Mouse (Mus musculus): Measurements from ENCODE around the gene Pon1. TPM values are rescaled to one million over a fixed set of nuclear protein-coding genes. Genes with fewer than 3 reads are reported as not detected.
"Not testable (repeated sequence)": the region's sequence is repeated elsewhere in the genome, so short reads cannot be mapped to it uniquely, and the experiment has no call there.

Gene Pon1
- 0.14 and 0.22 TPM in 2 replicates for polyA plus RNA-seq (2015; fragmentation: Nextera tagmentation; extraction: Ambion mirVana)

GRCm38 (mm10) chr6:5193693-5194092, at the start of gene Pon1:
TSS of gene Pon1 (minus strand) at chr6:5193946.
- no peaks in the 10 kb centered on the region for H3K4me1 ChIP-seq (ENCODE audit: control insufficient read depth, insufficient read depth, low read length)
- ATAC-seq = no peak
- no peaks in the 10 kb centered on the region for H3K9me3 ChIP-seq (replicated peaks; ENCODE audit: control insufficient read depth, low read length, poor library complexity, severe bottlenecking)
- no peak within 1 kb of the TSS for H3K4me2 ChIP-seq (ENCODE audit: low read length)
- H3K36me3 ChIP-seq (ENCODE audit: control insufficient read depth, insufficient read depth, low read length) = no peaks in the 10 kb centered on the region
- 36% methylated on average over 5 of the region's 5 CpGs for WGBS
- H3K9ac ChIP-seq (ENCODE audit: low read depth, low read length) = no peak within 1 kb of the TSS
- no peak within 1 kb of the TSS for H3K4me3 ChIP-seq (ENCODE audit: low read depth, low read length)
- no peaks in the 10 kb centered on the region for H3K27me3 ChIP-seq (ENCODE audit: control insufficient read depth, insufficient read depth, low read depth, low read length)
- no peak within 1 kb of the TSS for H3K27ac ChIP-seq (ENCODE audit: low read length)

GRCm38 (mm10) chr6:5238799-5239198, 45.1 kb upstream of the Pon1 start:
- Histone ChIP-seq H3K27me3 (ENCODE audit: control insufficient read depth, insufficient read depth, low read depth, low read length) (no peaks in the 10 kb centered on the region), H3K9me3 (replicated peaks; ENCODE audit: control insufficient read depth, low read length, poor library complexity, severe bottlenecking) (no peaks in the 10 kb centered on the region), H3K36me3 (ENCODE audit: control insufficient read depth, insufficient read depth, low read length) (no peaks in the 10 kb centered on the region), H3K27ac (ENCODE audit: low read length) (no peak overlapping the region), H3K4me1 (ENCODE audit: control insufficient read depth, insufficient read depth, low read length) (no peaks in the 10 kb centered on the region), H3K4me3 (ENCODE audit: low read depth, low read length) (no peak overlapping the region), H3K9ac (ENCODE audit: low read depth, low read length) (no peak overlapping the region), H3K4me2 (ENCODE audit: low read length) (no peak overlapping the region)
- 96% methylated on average over 3 of the region's 3 CpGs for WGBS
- no peak for ATAC-seq

GRCm38 (mm10) chr6:5237510-5237909, 43.8 kb upstream of the Pon1 start:
- no peak for ATAC-seq
- 94% methylated on average over 4 of the region's 4 CpGs for WGBS
- no peaks in the 10 kb centered on the region for H3K9me3 ChIP-seq (replicated peaks; ENCODE audit: control insufficient read depth, low read length, poor library complexity, severe bottlenecking)

GRCm38 (mm10) chr6:5236843-5237371, 43.2 kb upstream of the Pon1 start:
- WGBS = 70% methylated on average over 8 of the region's 8 CpGs
- no peaks in the 10 kb centered on the region for H3K9me3 ChIP-seq (replicated peaks; ENCODE audit: control insufficient read depth, low read length, poor library complexity, severe bottlenecking)
- no peak for ATAC-seq
- H3K9ac ChIP-seq (ENCODE audit: low read depth, low read length) = no peak overlapping the region
- H3K27ac ChIP-seq (ENCODE audit: low read length) = no peak overlapping the region
- no peak overlapping the region for H3K4me2 ChIP-seq (ENCODE audit: low read length)
- no peaks in the 10 kb centered on the region for H3K4me1 ChIP-seq (ENCODE audit: control insufficient read depth, insufficient read depth, low read length)
- no peak overlapping the region for H3K4me3 ChIP-seq (ENCODE audit: low read depth, low read length)
- no peaks in the 10 kb centered on the region for H3K36me3 ChIP-seq (ENCODE audit: control insufficient read depth, insufficient read depth, low read length)
- H3K27me3 ChIP-seq (ENCODE audit: control insufficient read depth, insufficient read depth, low read depth, low read length) = no peaks in the 10 kb centered on the region

More at GRCm38 (mm10) chr6:5237510-5237909, 43.8 kb upstream of the Pon1 start:
- Histone ChIP-seq H3K27ac (ENCODE audit: low read length) (no peak overlapping the region), H3K4me1 (ENCODE audit: control insufficient read depth, insufficient read depth, low read length) (no peaks in the 10 kb centered on the region), H3K4me2 (ENCODE audit: low read length) (no peak overlapping the region), H3K9ac (ENCODE audit: low read depth, low read length) (no peak overlapping the region), H3K4me3 (ENCODE audit: low read depth, low read length) (no peak overlapping the region), H3K36me3 (ENCODE audit: control insufficient read depth, insufficient read depth, low read length) (no peaks in the 10 kb centered on the region), H3K27me3 (ENCODE audit: control insufficient read depth, insufficient read depth, low read depth, low read length) (no peaks in the 10 kb centered on the region)

- Histone ChIP-seq H3K9me3 (replicated peaks; ENCODE audit: control insufficient read depth, low read length, poor library complexity, severe bottlenecking) (no peaks in the 10 kb centered on the region), H3K9ac (ENCODE audit: low read depth, low read length) (no peak overlapping the region), H3K4me2 (ENCODE audit: low read length) (no peak overlapping the region), H3K36me3 (ENCODE audit: control insufficient read depth, insufficient read depth, low read length) (no peaks in the 10 kb centered on the region), H3K4me1 (ENCODE audit: control insufficient read depth, insufficient read depth, low read length) (no peaks in the 10 kb centered on the region), H3K27me3 (ENCODE audit: control insufficient read depth, insufficient read depth, low read depth, low read length) (no peaks in the 10 kb centered on the region), H3K27ac (ENCODE audit: low read length) (no peak overlapping the region), H3K4me3 (ENCODE audit: low read depth, low read length) (no peak overlapping the region)
- no peak for ATAC-seq
- 68% methylated on average over 3 of the region's 3 CpGs for WGBS
Measured at GRCm38 (mm10) chr6:5234563-5234962, 40.8 kb upstream of the Pon1 start.

GRCm38 (mm10) chr6:5233812-5234211, 40.1 kb upstream of the Pon1 start:
- no peaks in the 10 kb centered on the region for H3K36me3 ChIP-seq (ENCODE audit: control insufficient read depth, insufficient read depth, low read length)
- no peaks in the 10 kb centered on the region for H3K27me3 ChIP-seq (ENCODE audit: control insufficient read depth, insufficient read depth, low read depth, low read length)
- WGBS = 97% methylated on average over 1 of the region's 1 CpGs
- H3K4me3 ChIP-seq (ENCODE audit: low read depth, low read length) = no peak overlapping the region
- no peaks in the 10 kb centered on the region for H3K4me1 ChIP-seq (ENCODE audit: control insufficient read depth, insufficient read depth, low read length)
- no peaks in the 10 kb centered on the region for H3K9me3 ChIP-seq (replicated peaks; ENCODE audit: control insufficient read depth, low read length, poor library complexity, severe bottlenecking)
- H3K9ac ChIP-seq (ENCODE audit: low read depth, low read length) = no peak overlapping the region
- no peak overlapping the region for H3K27ac ChIP-seq (ENCODE audit: low read length)
- ATAC-seq = no peak
- H3K4me2 ChIP-seq (ENCODE audit: low read length) = no peak overlapping the region

- ATAC-seq = no peak
- H3K4me3 ChIP-seq (ENCODE audit: low read depth, low read length) = no peak overlapping the region
Measured at GRCm38 (mm10) chr6:5232022-5232421, 38.3 kb upstream of the Pon1 start.

GRCm38 (mm10) chr6:5230261-5230660, 36.5 kb upstream of the Pon1 start:
- Histone ChIP-seq H3K27ac (ENCODE audit: low read length) (no peak overlapping the region), H3K4me1 (ENCODE audit: control insufficient read depth, insufficient read depth, low read length) (no peaks in the 10 kb centered on the region), H3K36me3 (ENCODE audit: control insufficient read depth, insufficient read depth, low read length) (no peaks in the 10 kb centered on the region), H3K9me3 (replicated peaks; ENCODE audit: control insufficient read depth, low read length, poor library complexity, severe bottlenecking) (no peaks in the 10 kb centered on the region), H3K4me2 (ENCODE audit: low read length) (no peak overlapping the region), H3K4me3 (ENCODE audit: low read depth, low read length) (no peak overlapping the region), H3K9ac (ENCODE audit: low read depth, low read length) (no peak overlapping the region), H3K27me3 (ENCODE audit: control insufficient read depth, insufficient read depth, low read depth, low read length) (no peaks in the 10 kb centered on the region)
- 95% methylated on average over 5 of the region's 5 CpGs for WGBS
- ATAC-seq = no peak

More at GRCm38 (mm10) chr6:5232022-5232421, 38.3 kb upstream of the Pon1 start:
- Histone ChIP-seq H3K36me3 (ENCODE audit: control insufficient read depth, insufficient read depth, low read length) (no peaks in the 10 kb centered on the region), H3K9ac (ENCODE audit: low read depth, low read length) (no peak overlapping the region), H3K27me3 (ENCODE audit: control insufficient read depth, insufficient read depth, low read depth, low read length) (no peaks in the 10 kb centered on the region), H3K4me1 (ENCODE audit: control insufficient read depth, insufficient read depth, low read length) (no peaks in the 10 kb centered on the region), H3K9me3 (replicated peaks; ENCODE audit: control insufficient read depth, low read length, poor library complexity, severe bottlenecking) (no peaks in the 10 kb centered on the region), H3K27ac (ENCODE audit: low read length) (no peak overlapping the region), H3K4me2 (ENCODE audit: low read length) (no peak overlapping the region)
- WGBS = 94% methylated on average over 4 of the region's 4 CpGs

GRCm38 (mm10) chr6:5223551-5223950, 29.8 kb upstream of the Pon1 start:
- WGBS = 90% methylated on average over 2 of the region's 2 CpGs
- ATAC-seq; H3K9ac ChIP-seq (ENCODE audit: low read depth, low read length): not testable (repeated sequence)

More at GRCm38 (mm10) chr6:5223551-5223950, 29.8 kb upstream of the Pon1 start:
- not testable (repeated sequence) for H3K9me3 ChIP-seq (replicated peaks; ENCODE audit: control insufficient read depth, low read length, poor library complexity, severe bottlenecking); H3K4me3 ChIP-seq (ENCODE audit: low read depth, low read length); H3K4me2 ChIP-seq (ENCODE audit: low read length); H3K36me3 ChIP-seq (ENCODE audit: control insufficient read depth, insufficient read depth, low read length); H3K27ac ChIP-seq (ENCODE audit: low read length); H3K4me1 ChIP-seq (ENCODE audit: control insufficient read depth, insufficient read depth, low read length); H3K27me3 ChIP-seq (ENCODE audit: control insufficient read depth, insufficient read depth, low read depth, low read length)

Data from midbrain, embryonic 16.5 days (tissue).